ENCODE assay signal across 23 mouse cellular contexts in the genomic region with DNA sequence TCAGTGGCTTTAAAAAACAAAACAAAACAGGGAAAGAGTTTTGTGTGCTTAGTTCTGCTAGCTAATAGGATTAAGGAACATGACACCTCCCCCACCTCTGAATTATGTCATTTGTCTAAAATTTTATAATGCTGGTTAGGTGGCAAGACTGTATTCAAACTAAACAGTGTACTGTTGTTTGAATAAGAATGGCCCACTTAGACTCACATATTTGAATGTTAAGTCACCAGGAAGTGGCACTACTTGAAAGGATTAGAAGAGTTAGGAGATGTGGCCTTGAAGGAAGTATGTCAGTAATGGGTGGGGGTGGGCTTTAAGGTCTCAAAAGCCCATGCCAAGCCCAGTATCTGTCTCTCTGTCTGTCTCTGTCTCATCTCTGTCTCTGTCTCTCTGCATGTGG.
DNase-seq lines count a peak whose midpoint lies in the region; ATAC-seq and TF ChIP-seq lines count a peak whose summit lies in the region.
"Had no signal": no experiment of that assay in that cellular context is flagged by ENCODE, and none has a peak within 500 bp of the region (broad histone marks: within the 10 kb centered on the region; RNA-seq: fewer than 3 reads in every experiment).

No protein-coding gene starts in this region.

- H3K9ac ChIP-seq in embryonic facial prominence, embryonic 14.5 days (ENCODE audit: low read depth, low read length), result no peak overlapping the region
- H3K9ac ChIP-seq: embryonic facial prominence, embryonic 12.5 days; forebrain, embryonic 12.5 days; heart, embryonic 15.5 days; hindbrain, embryonic 15.5 days had no signal

- no peak overlapping the region for H3K4me3 ChIP-seq in embryonic facial prominence, embryonic 14.5 days (ENCODE audit: low read depth, low read length)
- H3K4me3 ChIP-seq in embryonic facial prominence, embryonic 10.5 days, result no peak overlapping the region
- no peak overlapping the region for H3K4me3 ChIP-seq in myocyte
- H3K4me3 ChIP-seq: embryonic facial prominence, embryonic 12.5 days; forebrain, embryonic 12.5 days; heart, adult 2 months; heart, embryonic 15.5 days; hindbrain, embryonic 10.5 days; hindbrain, embryonic 15.5 days had no signal

- no peaks in the 10 kb centered on the region for H3K4me1 ChIP-seq in embryonic facial prominence, embryonic 14.5 days (ENCODE audit: control insufficient read depth, insufficient read depth, low read length)
- no peaks in the 10 kb centered on the region for H3K4me1 ChIP-seq in embryonic facial prominence, embryonic 10.5 days
- H3K4me1 ChIP-seq: embryonic facial prominence, embryonic 12.5 days; forebrain, embryonic 12.5 days; heart, embryonic 15.5 days; hindbrain, embryonic 10.5 days; hindbrain, embryonic 15.5 days had no signal

- no peak overlapping the region for H3K27ac ChIP-seq in embryonic facial prominence, embryonic 14.5 days (replicated peaks; ENCODE audit: low read depth, low read length)
- H3K27ac ChIP-seq in embryonic facial prominence, embryonic 10.5 days (replicated peaks), result no peak overlapping the region
- H3K27ac ChIP-seq: embryonic facial prominence, embryonic 12.5 days; forebrain, embryonic 12.5 days; heart, adult 2 months; heart, embryonic 15.5 days; hindbrain, embryonic 10.5 days; hindbrain, embryonic 15.5 days had no signal

- peak; percentile 72; the same call in 1 of the 2 replicates for ATAC-seq in embryonic facial prominence, embryonic 14.5 days (ENCODE audit: low read depth)
- ATAC-seq: forebrain, embryonic 16.5 days; intestine, embryonic 16.5 days had no signal

- no peak overlapping the region for H3K4me2 ChIP-seq in embryonic facial prominence, embryonic 14.5 days (ENCODE audit: low read depth, low read length)
- H3K4me2 ChIP-seq in myocyte (ENCODE audit: low read depth), result peak overlapping the region; percentile 4
- H3K4me2 ChIP-seq: embryonic facial prominence, embryonic 12.5 days; forebrain, embryonic 12.5 days; heart, embryonic 11.5 days; heart, embryonic 15.5 days; hindbrain, embryonic 15.5 days had no signal

- H3K27me3 ChIP-seq in embryonic facial prominence, embryonic 14.5 days (replicated peaks; ENCODE audit: control insufficient read depth, insufficient read depth, low read length), result no peaks in the 10 kb centered on the region
- H3K27me3 ChIP-seq in embryonic facial prominence, embryonic 10.5 days (replicated peaks; ENCODE audit: low read depth, poor library complexity, severe bottlenecking), result no peaks in the 10 kb centered on the region
- no peaks in the 10 kb centered on the region for H3K27me3 ChIP-seq in myocyte (ENCODE audit: control insufficient read depth, insufficient read depth, insufficient read length)
- H3K27me3 ChIP-seq: CH12.LX; embryonic facial prominence, embryonic 12.5 days; forebrain, embryonic 12.5 days; heart, embryonic 15.5 days; hindbrain, embryonic 15.5 days had no signal

- H3K79me2 ChIP-seq in myocyte (ENCODE audit: control insufficient read depth, insufficient read depth), result no peaks in the 10 kb centered on the region

- H3K36me3 ChIP-seq in embryonic facial prominence, embryonic 14.5 days (ENCODE audit: control insufficient read depth, insufficient read depth, low read length), result no peaks in the 10 kb centered on the region
- no peaks in the 10 kb centered on the region for H3K36me3 ChIP-seq in embryonic facial prominence, embryonic 10.5 days (replicated peaks)
- no peaks in the 10 kb centered on the region for H3K36me3 ChIP-seq in myocyte (ENCODE audit: control insufficient read depth, insufficient read depth)
- H3K36me3 ChIP-seq: embryonic facial prominence, embryonic 12.5 days; forebrain, embryonic 12.5 days; heart, embryonic 15.5 days; hindbrain, embryonic 10.5 days; hindbrain, embryonic 15.5 days had no signal

- TF ChIP-seq POLR2A in myocyte (IDR thresholded peaks at IDR 0.05; ENCODE audit: insufficient read length, low read depth), result no peak

- DNase-seq in embryonic facial prominence, embryonic 14.5 days (ENCODE audit: low spot score), result peak; percentile 32
- no peak for DNase-seq in embryonic facial prominence, embryonic 10.5 days (ENCODE audit: low spot score)
- peak; percentile 45 for DNase-seq in 3134 (ENCODE audit: extremely low read depth, insufficient read length, low spot score)
- DNase-seq in Muller cell, postnatal 12 days (ENCODE audit: inconsistent ontology term), result peak; percentile 64
- DNase-seq in kidney, postnatal 4 days, result no peak
- DNase-seq in retina, postnatal 1 day, result no peak
- DNase-seq: adrenal gland, adult 2 months; adrenal gland, postnatal 25 days; cerebellum, adult 8-10 months; cerebellum, postnatal 14 days; embryo, embryonic 11 days; gastrocnemius, postnatal 10 days; heart, adult 2 months had no signal

- H3ac ChIP-seq in myocyte (ENCODE audit: control insufficient read depth, insufficient read length), result no peak overlapping the region

- H3K9me3 ChIP-seq in embryonic facial prominence, embryonic 14.5 days (ENCODE audit: control insufficient read depth, low read length), result no peaks in the 10 kb centered on the region
- no peaks in the 10 kb centered on the region for H3K9me3 ChIP-seq in embryonic facial prominence, embryonic 10.5 days
- H3K9me3 ChIP-seq: embryonic facial prominence, embryonic 12.5 days; forebrain, embryonic 12.5 days; heart, embryonic 15.5 days; hindbrain, embryonic 10.5 days; hindbrain, embryonic 15.5 days had no signal

TF ChIP-seq in myocyte, 11 proteins besides CTCF, POLR2A, EP300 and RAD21:
- no peak for TF ChIP-seq E2F4 (IDR thresholded peaks at IDR 0.05; ENCODE audit: insufficient read depth)
- no peak for TF ChIP-seq TCF3 (IDR thresholded peaks at IDR 0.05; ENCODE audit: insufficient read length, low read depth)
- no peak for TF ChIP-seq REST (IDR thresholded peaks at IDR 0.05; ENCODE audit: insufficient read depth, insufficient read length)
- no peak for TF ChIP-seq CEBPB (IDR thresholded peaks at IDR 0.05; ENCODE audit: insufficient read depth, poor library complexity, severe bottlenecking)
- TF ChIP-seq SRF (IDR thresholded peaks at IDR 0.05; ENCODE audit: control insufficient read depth, insufficient read length, low read depth), result no peak
- no peak for TF ChIP-seq MYOG (IDR thresholded peaks at IDR 0.05; ENCODE audit: control insufficient read depth in 1 of 3, insufficient read depth in 1 of 3, insufficient read length in 2 of 3, low read depth in 2 of 3)
- no peak for TF ChIP-seq MAX (IDR thresholded peaks at IDR 0.05; ENCODE audit: low read depth)
- no peak for TF ChIP-seq POLR2AphosphoS2 (IDR thresholded peaks at IDR 0.05; ENCODE audit: insufficient read length, low read depth)
- TF ChIP-seq USF1 (IDR thresholded peaks at IDR 0.05; ENCODE audit: low read depth), result no peak
- no peak for TF ChIP-seq TCF12 (IDR thresholded peaks at IDR 0.05; ENCODE audit: insufficient read depth, poor library complexity, severe bottlenecking)
- TF ChIP-seq MYOD1 (IDR thresholded peaks at IDR 0.05; ENCODE audit: control insufficient read depth in 1 of 3, insufficient read length in 2 of 3, low read depth in 2 of 3), result no peak

Comparison
In these comparisons a context has a peak if more than half of its experiments do, and no peak if none do; other contexts are left out.
1. DNase-seq: peak in embryonic facial prominence, embryonic 14.5 days (single experiment), 3134 (single experiment) and Muller cell, postnatal 12 days (single experiment); none in embryonic facial prominence, embryonic 10.5 days (single experiment), kidney, postnatal 4 days (0 of 2) and retina, postnatal 1 day (single experiment).